Mouse (Mus musculus) adrenal gland (tissue): Measurements from ENCODE around the gene A730049H05Rik.

Experiments used
- intact Hi-C: fragments of 180-260 bp; cut with DNase I; formaldehyde crosslinking; loops from one replicate; pipeline ENCODE4 v1.15.1; 2025

The A730049H05Rik gene

GRCm38 (mm10) chr6:92826561-92826960, 10.3 kb downstream of the A730049H05Rik start:
- intact Hi-C loops = no loop called here

DNA sequence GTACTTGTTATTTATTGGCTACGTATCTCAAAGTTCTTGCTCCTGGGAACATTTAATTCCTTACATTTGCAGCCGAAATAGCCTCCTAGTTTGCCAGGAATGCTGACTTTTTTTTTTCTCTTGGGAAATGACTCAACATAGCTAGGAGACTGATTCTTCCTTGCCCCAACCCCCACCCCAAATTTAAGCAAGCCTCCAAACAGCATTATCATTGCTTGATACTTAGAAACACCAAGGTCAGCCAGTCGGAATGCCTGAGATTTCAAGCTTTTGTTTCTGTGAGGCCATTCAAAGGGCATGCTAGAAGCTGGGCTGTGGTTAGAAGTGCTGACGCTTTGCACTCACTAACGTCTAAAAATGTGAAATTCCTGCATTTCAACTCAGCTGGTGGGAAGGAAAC, 11.1 kb downstream of the A730049H05Rik start:
- intact Hi-C loops = no loop called here

- intact Hi-C loops = no loop called here
Measured at GRCm38 (mm10) chr6:92829148-92829547, 12.9 kb downstream of the A730049H05Rik start.

- intact Hi-C loops = no loop called here
Measured at GRCm38 (mm10) chr6:92831106-92831505, 14.8 kb downstream of the A730049H05Rik start.

GRCm38 (mm10) chr6:92842000-92842399, 25.7 kb downstream of the A730049H05Rik start:
- intact Hi-C loops = no loop called here

DNA sequence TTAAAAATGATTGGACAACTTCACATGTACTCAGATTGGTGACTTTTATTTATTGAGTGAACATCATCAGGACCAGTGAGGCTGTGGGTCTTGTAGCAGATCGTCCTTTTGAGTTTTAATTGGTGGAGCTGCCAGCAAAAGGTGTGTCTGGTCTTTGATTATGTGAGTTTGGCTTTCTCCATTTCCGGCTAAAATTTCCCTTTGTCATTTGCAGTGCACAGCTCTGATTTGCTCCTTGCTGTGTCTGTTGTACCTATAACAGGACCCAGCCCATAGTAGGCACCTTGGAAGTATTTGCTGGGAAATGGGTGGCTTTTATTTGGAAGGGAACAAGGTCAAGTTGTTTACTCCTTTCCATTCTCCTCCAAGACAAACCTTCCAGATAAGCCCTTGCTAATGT, 27.2 kb downstream of the A730049H05Rik start:
- intact Hi-C loops = no loop called here

DNA sequence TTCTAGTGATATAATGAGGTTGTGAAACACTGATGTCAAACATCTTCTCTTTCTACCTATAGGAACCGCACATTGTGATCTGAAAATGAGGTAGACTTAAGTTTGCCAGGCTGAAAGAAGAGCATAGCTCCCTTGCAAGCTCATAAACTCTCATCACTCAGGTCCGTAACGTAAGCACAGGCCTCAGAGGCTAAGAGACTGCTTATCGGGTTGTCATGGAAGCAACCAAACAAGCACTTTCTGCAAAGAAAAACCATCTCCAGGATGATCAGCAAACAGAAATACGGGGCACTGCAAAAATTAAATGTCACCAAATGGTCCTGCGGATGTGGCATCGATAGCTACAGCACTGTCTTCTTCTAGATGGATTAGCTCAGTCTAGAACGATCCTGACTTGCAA, 29.6 kb downstream of the A730049H05Rik start:
- intact Hi-C loops = no loop called here

- intact Hi-C loops = no loop called here
Measured at GRCm38 (mm10) chr6:92846614-92847013, 30.3 kb downstream of the A730049H05Rik start.

DNA sequence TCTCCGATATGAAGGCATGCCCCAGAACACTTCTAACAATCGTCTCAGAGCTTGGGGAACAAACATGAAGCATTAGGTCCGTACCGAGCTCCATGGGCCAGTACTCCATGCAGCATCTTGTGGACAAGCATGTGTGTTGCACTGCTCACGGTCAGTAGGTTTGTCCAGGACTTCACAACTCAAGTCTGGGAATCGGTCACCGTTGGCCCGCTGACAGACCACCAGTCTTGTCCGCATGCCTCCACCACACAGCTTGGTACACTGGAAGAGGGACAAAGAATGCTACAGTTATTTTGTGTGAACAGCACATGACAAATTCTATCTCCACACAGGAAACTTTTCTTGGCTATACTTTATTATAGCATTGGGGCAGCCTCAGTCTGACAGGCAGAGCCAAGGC, 32.9 kb downstream of the A730049H05Rik start:
- intact Hi-C loops = no loop called here

GRCm38 (mm10) chr6:92850250-92850649, 34.0 kb downstream of the A730049H05Rik start:
- intact Hi-C loops = no loop called here

DNA sequence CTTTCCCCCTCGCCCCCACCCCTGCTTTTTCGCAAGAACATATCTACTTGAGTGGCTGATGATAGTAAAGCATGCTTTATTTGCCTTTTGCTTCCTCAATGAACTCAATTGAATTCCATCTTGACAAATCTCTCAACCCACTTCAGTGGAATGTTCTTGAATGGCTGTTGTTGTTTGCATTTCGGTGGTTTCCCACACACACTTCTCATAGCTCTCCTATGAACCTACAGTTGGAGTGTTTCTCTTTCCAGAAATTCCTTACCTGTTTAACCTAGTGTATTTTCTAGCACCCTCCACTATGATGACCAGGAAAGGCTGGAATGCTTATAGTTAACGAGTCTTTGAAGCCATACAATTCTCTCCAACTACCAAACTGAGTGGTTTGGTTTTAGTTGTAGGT, 38.6 kb downstream of the A730049H05Rik start:
- intact Hi-C loops = no loop called here

- intact Hi-C loops = no loop called here
Measured at GRCm38 (mm10) chr6:92857761-92858160, 41.5 kb downstream of the A730049H05Rik start.

DNA sequence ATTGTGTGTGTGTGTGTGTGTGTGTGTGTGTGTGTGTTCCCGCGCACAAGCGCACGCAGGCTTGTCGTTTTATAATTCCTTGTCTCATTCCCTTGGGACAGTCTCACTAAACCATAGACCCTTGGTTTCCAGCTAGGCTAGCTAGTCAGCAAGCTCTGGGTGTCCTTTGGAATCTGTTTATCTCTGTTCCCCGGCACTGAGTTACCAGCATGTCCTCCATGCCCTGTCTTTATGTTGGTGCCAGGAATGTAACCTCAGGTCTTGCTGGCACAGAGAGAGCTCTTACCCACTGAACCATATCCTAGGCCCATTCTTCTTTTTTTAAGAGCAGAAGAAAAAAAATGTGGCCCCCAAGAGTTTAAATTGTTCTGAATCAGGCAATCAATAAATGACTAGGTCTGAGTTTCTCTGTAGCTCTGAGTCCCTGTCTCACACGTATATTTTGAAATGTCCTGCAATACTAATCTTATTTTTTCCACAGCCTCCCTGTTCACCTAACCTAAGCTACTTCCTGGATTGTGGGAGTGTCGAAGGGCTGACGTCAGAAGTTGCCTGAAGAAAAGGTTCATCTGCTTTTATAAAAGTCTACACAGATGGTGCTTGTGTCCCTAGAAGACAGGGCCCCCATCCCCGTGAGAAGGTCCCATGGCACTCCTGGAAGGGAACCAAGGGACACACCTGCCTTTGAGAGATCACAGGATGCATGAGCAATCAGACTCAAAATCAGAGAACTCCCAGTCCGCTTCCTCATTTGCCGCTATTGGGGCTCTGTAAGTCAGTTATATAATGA, 42.6 kb downstream of the A730049H05Rik start:
- intact Hi-C loops = no loop called here

GRCm38 (mm10) chr6:92860285-92860912, 44.1 kb downstream of the A730049H05Rik start:
- intact Hi-C loops = no loop called here

DNA sequence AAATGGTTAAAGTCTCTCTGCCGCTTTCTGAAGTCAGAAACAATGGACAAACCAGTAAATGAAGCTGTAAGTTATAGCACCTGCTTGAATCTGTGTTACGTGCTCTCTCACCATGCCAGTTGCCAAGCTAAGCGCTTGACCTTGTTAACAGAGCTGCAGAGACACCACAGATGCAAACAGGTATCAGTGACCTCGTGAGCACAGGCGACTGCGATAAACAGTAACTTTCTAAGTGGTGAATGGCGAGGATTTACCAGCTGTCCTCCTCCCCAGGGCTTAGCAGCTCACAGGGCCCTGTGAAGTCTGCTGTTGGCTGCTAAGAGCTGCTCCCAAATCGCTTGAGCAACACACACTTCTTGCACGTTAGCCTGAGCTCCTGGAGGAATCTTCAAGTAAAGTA, 46.3 kb downstream of the A730049H05Rik start:
- intact Hi-C loops = no loop called here

DNA sequence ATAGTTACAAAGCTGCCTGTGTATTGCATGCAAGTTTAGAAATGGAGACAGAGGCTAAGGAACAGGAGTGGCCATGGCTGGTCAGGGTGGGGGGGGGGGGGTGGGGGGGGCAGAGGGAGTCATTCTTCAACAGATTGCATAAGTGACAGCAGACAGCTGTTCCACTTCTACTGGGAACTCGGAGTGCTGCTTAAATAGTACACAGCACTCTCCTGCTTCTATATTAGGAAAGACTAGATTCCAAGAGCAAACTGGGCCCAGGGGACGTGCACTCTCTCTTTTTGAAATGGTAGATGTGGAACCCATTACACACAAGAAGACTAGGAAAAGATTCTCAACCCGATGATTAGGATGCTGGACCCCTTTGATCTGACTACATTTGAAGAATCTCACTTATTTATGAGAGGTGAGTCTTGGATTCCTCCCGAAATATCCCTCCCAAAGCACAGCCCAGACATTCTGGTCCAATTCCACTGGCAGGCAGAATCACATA, 52.9 kb downstream of the A730049H05Rik start, which contains the start of gene Gm15737:
Gene Gm15737, plus strand, starts transcription at position 269 of the 493 bp plus-strand sequence.
- intact Hi-C loops = no loop called here

DNA sequence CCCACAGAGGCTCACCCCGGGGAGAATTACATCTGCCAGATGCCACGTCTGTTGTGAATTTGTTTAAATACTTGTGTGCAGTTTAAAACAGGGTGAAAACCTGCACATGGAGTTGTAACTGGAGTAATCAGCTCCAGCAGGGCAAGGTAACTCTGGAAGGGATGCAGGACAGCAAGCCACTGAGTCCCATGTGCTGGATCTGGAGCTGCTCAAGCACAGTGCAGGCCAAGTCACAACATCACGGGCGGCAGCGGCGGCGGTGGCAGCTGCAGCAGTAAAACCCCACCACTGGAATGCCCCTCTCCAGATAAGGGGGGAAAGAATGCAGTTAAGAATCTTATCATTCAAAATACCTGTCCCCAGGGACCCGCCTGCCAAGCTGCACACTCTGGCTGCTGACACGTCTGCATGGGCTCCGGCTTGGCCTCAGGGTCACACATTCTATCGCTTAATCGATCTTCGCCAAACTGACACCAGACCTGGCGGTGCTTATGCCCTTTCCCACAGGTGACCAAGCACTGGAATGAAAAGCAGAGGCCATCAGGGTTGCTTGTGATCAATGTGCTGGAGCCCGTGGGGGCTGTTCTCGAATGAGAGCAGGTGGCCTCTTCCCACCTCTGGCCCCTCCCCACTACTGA, 53.4 kb downstream of the A730049H05Rik start:
- intact Hi-C loops = no loop called here

DNA sequence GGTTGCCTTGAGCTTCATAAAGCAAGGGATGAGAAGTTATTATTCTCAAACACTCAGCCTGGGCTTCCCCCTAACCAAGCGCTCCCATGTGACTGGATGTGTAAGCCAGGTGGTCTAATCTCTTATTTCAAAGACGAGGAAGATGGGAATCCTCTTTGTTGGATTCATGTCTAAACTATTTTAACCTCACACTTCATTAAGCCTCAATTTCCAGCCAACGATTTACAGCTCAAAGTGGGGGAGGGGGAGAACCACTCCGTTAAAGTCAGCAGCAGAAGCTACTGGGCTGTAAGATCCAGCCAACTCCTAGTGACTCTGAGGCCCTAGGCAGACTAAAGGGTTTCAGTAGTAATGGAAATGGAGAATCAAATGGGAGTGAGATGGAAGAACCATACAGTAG, 55.5 kb downstream of the A730049H05Rik start:
- intact Hi-C loops = no loop called here

- intact Hi-C loops = no loop called here
Measured at GRCm38 (mm10) chr6:92872766-92873165, 56.5 kb downstream of the A730049H05Rik start.

DNA sequence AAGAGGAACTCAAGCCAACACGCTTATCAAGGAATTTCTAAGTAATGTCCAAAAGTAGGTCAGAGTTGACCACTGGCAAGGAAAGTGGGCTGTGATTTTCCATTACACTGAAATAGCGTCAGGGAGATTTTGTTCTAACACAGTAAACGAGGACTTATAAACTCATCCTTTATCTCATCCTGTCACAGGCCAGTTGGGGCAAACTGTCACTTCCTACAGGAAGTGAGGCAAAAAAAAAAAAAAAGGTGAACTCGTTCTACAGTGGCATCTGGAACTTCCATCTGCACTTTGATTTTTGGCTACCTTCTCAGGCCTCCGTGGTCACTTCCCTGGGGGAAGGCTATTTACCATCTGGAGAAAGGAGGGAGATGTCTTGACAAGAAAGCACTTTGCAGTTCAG, 58.6 kb downstream of the A730049H05Rik start:
- intact Hi-C loops = no loop called here

DNA sequence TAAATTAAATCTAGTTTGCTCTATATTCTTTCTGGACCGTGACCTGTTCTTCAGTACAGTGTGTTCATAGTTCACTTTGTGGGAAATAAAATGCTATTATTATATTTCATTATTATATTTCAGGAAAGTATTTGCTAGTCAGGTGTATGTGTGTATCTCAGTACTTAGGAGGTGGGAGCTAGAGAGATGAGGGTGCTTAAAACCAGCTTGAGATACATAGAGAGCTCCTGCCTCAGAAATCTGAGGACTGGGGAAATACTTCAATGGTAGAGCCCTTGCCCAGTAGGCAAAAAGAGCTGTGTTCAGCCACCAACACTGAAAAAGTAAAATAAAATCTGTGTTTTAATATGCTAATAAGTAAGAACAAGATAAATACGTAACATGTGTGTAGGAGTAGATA, 59.1 kb downstream of the A730049H05Rik start:
- intact Hi-C loops = no loop called here

DNA sequence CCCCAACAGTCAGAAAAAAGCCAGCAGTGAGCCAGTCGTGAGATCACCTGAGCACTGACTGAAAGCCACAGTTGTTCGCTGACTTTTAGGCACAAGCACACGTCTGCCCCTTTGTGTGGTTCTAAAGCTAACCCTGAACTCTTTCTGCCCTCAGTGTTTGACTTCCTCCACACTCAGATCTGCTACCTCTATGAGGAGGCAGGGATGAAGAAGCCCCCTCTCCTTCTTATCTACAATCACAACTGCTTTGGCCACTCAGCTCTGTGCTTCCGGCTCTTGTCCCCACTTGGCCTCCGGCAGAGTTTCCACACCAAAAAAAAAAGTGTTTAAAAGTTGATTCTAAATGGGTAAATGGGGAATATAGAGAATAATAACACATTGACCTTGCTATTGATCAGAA, 59.8 kb downstream of the A730049H05Rik start:
- intact Hi-C loops = no loop called here
